Mouse (Mus musculus) C2C12 (cell line): ENCODE measurements around the gene Thg1l. TPM values are rescaled to one million over a fixed set of nuclear protein-coding genes. Genes with fewer than 3 reads are reported as not detected.

Experiments used
- H3K27me3 ChIP-seq: one replicate; pipeline ENCODE4 v1.6.1; 2011; ENCODE audit not compliant: control insufficient read depth, insufficient read depth, insufficient read length
- H3K36me3 ChIP-seq: one replicate; pipeline ENCODE4 v1.6.1; 2011; ENCODE audit not compliant: control insufficient read depth, insufficient read depth
- H3K4me3 ChIP-seq: one replicate; pipeline ENCODE4 v1.5.1; 2011; ENCODE audit warnings: mild to moderate bottlenecking, control low read depth; ENCODE audit not compliant: poor library complexity, insufficient read depth, severe bottlenecking
- H3K79me2 ChIP-seq: one replicate; pipeline ENCODE4 v1.6.1; 2011; ENCODE audit not compliant: control insufficient read depth, insufficient read depth
- H3K79me3 ChIP-seq: one replicate; pipeline ENCODE4 v1.6.1; 2011; ENCODE audit warnings: low read depth, control low read depth
- H3ac ChIP-seq: one replicate; pipeline ENCODE3; 2011; ENCODE audit warnings: low read depth; ENCODE audit not compliant: control insufficient read depth, insufficient read length
- CEBPB ChIP-seq: IDR thresholded peaks from one replicate; pipeline ENCODE4 v1.6.1; 2011; ENCODE audit warnings: low read depth, mild to moderate bottlenecking, control low read depth, moderate library complexity
- CTCF ChIP-seq: IDR thresholded peaks from one replicate; pipeline ENCODE4 v1.5.1; 2011; ENCODE audit not compliant: control insufficient read depth, insufficient read depth, insufficient read length
- FOSL1 ChIP-seq: IDR thresholded peaks from one replicate; pipeline ENCODE4 v1.8.0; 2011; ENCODE audit warnings: mild to moderate bottlenecking, low read length; ENCODE audit not compliant: poor library complexity, insufficient read depth, severe bottlenecking
- MAX ChIP-seq: IDR thresholded peaks from one replicate; pipeline ENCODE4 v1.6.1; 2011; ENCODE audit warnings: mild to moderate bottlenecking, control low read depth
- MYOD1 ChIP-seq: IDR thresholded peaks from one replicate; pipeline ENCODE4 v1.6.1; 2011; ENCODE audit warnings: low read depth; ENCODE audit not compliant: control insufficient read depth, insufficient read length
- MYOG ChIP-seq: IDR thresholded peaks from one replicate; pipeline ENCODE4 v1.6.1; 2011; ENCODE audit not compliant: control insufficient read depth, insufficient read length; ENCODE audit errors: extremely low read depth
- USF1 ChIP-seq: IDR thresholded peaks from one replicate; pipeline ENCODE4 v1.6.1; 2011; ENCODE audit warnings: low read depth, mild to moderate bottlenecking, control low read depth, moderate library complexity
- polyA plus RNA-seq: library from polyadenylated mRNA; unstranded; fragments of >200 nt; fragmentation: generic; extraction: Trizol; gene quantifications from one replicate; pipeline ENCODE4 v1.2.1, GENCODE M21; 2012; ENCODE audit warnings: missing spikeins

The Thg1l gene
- polyA plus RNA-seq, 1 experiment = 28.5 TPM

GRCm38 (mm10) chr11:45900233-45901015, 54.9 kb downstream of the Thg1l start:
- Histone ChIP-seq H3K79me3 (no peaks in the 10 kb centered on the region), H3K36me3 (peaks cover 42% of the 10 kb centered on the region), H3K79me2 (no peaks in the 10 kb centered on the region), H3K4me3 (no peak overlapping the region), H3ac (no peak overlapping the region), H3K27me3 (no peaks in the 10 kb centered on the region)
- no peak for TF ChIP-seq MYOD1
- no peak for TF ChIP-seq MYOG
- TF ChIP-seq CTCF = no peak
- TF ChIP-seq CEBPB = no peak
- no peak for TF ChIP-seq USF1
- no peak for TF ChIP-seq MAX
- TF ChIP-seq FOSL1 = no peak

GRCm38 (mm10) chr11:45897392-45897791, 57.9 kb downstream of the Thg1l start:
- TF ChIP-seq CTCF (no peak), CEBPB (no peak), MYOD1 (no peak), MYOG (no peak), MAX (no peak), FOSL1 (no peak)
- Histone ChIP-seq H3K79me2 (no peaks in the 10 kb centered on the region), H3K36me3 (peaks cover 62% of the 10 kb centered on the region), H3K27me3 (no peaks in the 10 kb centered on the region), H3ac (no peak overlapping the region), H3K4me3 (no peak overlapping the region), H3K79me3 (no peaks in the 10 kb centered on the region)

Other genes starting within 250 kb of the Thg1l start
- gene Clint1, start 103.4 kb downstream of the Thg1l start, polyA plus RNA-seq = 31.9 TPM
- 9.7 TPM for gene Lsm11, start 10.6 kb downstream of the Thg1l start, polyA plus RNA-seq
- gene Sox30, start 24.8 kb upstream of the Thg1l start, polyA plus RNA-seq = 0.01 TPM
- gene Gm12166, start 96.8 kb upstream of the Thg1l start, polyA plus RNA-seq = 4.0 TPM
- gene Adam19, start 100.5 kb upstream of the Thg1l start, polyA plus RNA-seq = 14.0 TPM
- gene Nipal4, start 211.0 kb upstream of the Thg1l start, polyA plus RNA-seq = 0.08 TPM